Mouse (Mus musculus) layer of hippocampus, adult 2 months (tissue): ENCODE measurements at regions not wholly inside any gene's neighbourhood (a gene's known extent, or its start where the extent isn't known, plus 50 kb on each side); places are given as distances from the start of the nearest gene placed in this dataset.
"Not testable (repeated sequence)": the region's sequence is repeated elsewhere in the genome, so short reads cannot be mapped to it uniquely, and the experiment has no call there.

Source experiments
- DNase-seq, 2 experiments: peaks; one replicate each; pipeline ENCODE4 v3.0.0; 2022; ENCODE audit warnings: low spot score in 2 of 2
- H3K27ac ChIP-seq: fragments of 200-600 bp; 2 replicates; pipeline ENCODE4 v1.8.1; 2022
- H3K4me3 ChIP-seq: fragments of 200-600 bp; 2 replicates; pipeline ENCODE4 v1.8.1; 2022; ENCODE audit warnings: mild to moderate bottlenecking
- CTCF ChIP-seq: fragments of 200-600 bp; conservative IDR thresholded peaks from 2 replicates; pipeline ENCODE4 v1.8.1; 2022; ENCODE audit warnings: antibody characterized with exemption, mild to moderate bottlenecking, moderate library complexity

DNA sequence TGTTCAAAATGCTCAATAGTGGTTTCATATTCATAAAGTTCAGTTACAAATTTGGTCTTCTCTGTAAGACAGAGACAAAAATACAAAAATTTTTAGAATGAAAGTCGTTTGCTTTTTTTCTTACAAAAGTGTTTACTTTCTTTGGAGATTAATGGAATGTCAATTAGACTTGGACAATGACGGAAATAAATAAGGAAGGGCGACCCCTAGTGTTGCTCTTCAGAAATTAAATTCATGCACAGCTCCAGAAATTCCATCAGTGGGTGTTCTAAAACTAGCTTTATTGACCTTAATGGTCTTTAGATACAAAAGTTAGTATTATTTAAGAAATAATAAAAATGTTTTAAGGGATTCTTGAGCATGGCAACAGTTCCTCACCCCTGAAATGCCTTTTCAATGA lies 141.8 kb upstream of the Lama2 start:
- peak; percentile 87 for TF ChIP-seq CTCF
- Histone ChIP-seq H3K27ac (no peak overlapping the region), H3K4me3 (no peak overlapping the region)
- DNase-seq = peak; percentile 6 to 53

DNA sequence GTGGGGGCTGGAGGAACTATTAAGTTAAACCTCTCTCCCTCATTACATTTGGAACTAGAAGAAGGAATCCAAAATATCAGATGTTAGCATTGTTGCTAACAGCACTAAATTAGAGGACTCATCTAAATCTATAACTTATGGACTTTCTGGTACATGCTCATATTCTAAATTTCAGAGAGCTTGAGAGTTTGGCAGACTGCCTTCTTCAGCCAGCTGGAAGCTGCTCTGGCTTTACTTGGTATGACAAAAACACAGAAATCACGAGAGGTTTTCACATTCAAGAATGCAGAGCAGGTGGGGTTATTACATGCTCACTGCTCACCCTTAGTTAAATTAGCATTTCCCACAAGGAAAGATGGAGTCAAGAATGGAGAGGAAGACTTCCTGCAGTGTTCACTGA lies 182.8 kb upstream of the Lama2 start:
- Histone ChIP-seq H3K4me3 (no peak overlapping the region), H3K27ac (no peak overlapping the region; the same call in 1 of the 2 replicates)
- no peak for TF ChIP-seq CTCF
- peak; percentile 10 to 19 for DNase-seq

DNA sequence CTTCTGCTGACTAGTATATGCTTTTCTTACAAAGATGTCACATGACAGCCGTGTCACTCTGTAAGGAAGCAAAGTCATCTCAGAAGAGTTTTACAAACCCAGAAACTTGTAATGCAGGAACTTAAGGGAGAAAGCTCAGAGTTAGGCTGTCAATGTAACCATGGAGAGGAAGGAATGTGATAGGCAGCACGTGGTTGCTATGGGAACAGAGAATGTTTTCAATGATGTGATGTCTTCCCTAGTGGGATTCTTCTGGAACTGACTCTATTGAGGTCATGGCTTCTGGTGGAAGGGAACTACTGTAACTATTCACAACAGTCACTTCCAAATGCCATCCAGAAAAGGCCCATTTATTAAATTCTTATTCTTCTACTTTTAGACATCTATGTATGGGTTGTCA lies 190.0 kb upstream of the Lama2 start:
- TF ChIP-seq CTCF = no peak
- H3K27ac ChIP-seq = no peak overlapping the region
- DNase-seq = no peak
- no peak overlapping the region for H3K4me3 ChIP-seq

DNA sequence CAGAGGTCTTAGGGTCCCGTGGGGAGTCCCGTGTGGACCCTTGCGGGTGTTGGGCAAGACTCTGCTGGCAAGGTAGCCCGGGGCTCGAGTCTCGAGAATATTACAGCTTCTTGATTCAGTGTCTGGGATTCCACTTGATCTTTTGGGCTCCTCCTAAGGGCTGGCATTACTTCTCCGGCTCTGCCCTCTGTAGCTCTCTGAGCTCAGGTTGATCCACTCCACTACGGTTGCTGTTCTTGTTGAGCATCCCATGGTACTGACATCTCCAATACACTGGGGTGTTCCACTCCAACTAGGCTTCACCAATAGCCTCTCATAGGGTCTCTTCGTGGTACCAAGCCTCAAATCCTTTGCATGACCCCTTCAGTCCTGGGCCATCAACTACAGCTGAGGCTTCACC lies 206.1 kb upstream of the Lama2 start:
- H3K4me3 ChIP-seq, DNase-seq, H3K27ac ChIP-seq: not testable (repeated sequence)

DNA sequence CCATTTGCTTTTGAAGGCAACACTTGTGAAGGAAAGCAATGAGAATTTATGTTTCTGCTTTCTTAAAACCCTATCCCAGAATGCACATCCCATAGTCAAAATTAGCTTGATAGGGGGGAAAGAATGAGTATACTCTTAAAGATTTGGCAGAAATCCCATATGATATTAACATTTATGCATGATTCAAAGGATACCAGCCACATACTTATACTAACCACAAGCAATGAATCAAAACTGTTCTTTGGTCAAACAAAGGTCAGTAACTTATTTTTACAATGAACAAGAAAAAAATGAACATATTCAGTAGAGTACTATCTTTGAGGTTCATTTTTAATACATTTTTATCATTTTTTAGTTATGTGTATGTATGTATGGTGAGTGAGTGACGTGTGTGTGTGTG lies 208.8 kb upstream of the Lama2 start:
- H3K4me3 ChIP-seq = no peak overlapping the region
- no peak for TF ChIP-seq CTCF
- H3K27ac ChIP-seq = no peak overlapping the region
- no peak for DNase-seq

DNA sequence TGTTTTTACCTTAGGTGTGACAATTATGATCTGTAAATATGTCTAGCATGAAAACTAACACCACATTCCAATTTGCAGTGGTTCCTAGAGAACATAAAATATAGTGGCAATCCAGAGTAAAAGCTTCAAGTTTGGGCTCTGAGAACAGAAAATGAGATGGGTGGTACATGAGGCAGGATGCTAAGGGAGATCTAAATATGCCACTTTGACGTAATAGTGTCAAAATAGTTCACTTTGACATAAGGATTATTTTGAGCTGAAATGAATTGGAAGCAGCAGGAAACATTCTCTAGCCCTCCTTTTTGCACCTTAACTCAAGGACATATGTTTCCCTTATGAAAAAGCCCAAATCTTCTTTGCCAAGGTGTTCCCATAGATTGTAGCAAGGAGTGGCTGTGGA lies 219.1 kb upstream of the Lama2 start:
- no peak overlapping the region for H3K4me3 ChIP-seq
- TF ChIP-seq CTCF = no peak
- DNase-seq = no peak
- H3K27ac ChIP-seq = no peak overlapping the region

DNA sequence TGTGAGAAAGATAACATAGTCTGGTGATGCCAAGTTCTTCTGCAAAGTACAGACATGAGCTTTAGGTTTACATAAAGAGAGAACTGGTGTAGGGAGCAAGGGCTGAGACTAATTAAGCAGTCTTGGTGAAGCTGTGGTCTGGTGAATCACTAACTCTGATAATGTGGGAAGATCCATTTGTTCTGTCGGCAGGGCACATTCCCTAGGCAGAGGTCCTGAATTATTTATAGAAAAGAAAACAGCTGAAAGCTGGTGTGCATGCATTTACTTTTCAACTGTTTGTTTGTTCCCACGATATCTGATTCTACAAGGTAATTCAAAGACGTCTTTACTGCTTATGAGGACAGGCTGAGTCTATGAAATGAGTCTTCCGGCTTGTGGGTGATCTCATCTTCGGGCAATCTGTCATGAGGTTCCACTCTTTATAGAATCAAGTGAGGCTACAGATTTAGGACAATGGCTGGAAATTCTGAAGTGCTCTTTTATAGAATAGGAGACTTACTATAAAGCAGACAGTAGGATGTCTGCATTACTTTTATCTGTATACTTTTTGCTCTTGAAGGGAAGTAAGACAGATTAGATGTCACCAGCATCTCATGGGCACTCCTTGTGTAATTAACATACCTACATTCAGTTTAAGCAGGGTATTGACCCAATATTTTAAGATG lies 221.6 kb upstream of the Lama2 start:
- Histone ChIP-seq H3K27ac (no peak overlapping the region), H3K4me3 (no peak overlapping the region)
- no peak for TF ChIP-seq CTCF
- no peak for DNase-seq

DNA sequence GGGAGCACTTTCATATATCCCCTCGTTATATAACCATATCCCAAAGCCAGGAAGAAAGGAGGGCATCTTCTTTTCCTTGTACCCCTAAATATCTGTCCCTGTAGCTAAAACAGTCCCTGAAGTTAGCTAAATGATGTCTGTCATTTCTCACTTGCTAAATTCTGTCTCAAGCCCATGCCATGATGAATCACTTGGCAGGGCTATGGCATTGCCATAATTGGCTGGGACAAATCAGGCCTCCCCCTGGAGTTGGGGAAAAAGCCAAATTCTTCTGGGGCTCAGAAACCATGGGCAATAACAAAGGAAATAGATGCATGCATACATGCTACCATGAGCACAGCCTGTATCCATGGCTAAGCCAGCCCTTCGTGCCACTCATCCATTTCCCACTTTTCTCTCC lies 223.5 kb upstream of the Lama2 start:
- Histone ChIP-seq H3K4me3 (no peak overlapping the region), H3K27ac (no peak overlapping the region)
- DNase-seq = peak; percentile 21 to 25
- TF ChIP-seq CTCF = no peak

DNA sequence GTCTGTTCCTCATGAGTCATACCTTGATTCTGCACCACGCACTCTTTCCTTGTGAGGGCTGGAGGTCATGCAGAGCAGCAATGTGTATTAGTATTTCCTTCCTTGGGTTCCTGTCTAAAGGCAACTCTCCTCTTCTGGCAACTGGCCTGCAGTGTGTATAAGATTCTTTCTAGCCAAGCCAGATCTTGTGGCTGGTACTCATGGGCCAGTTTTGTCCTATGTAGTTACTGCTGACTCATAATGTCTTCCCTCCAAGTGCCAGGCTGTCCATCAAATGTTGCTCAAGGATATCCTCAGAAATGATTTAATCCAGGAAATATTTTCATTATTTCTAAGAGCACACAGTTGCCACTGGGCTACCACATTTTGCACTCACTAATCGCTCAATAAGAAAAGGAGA lies 211.0 kb upstream of the Ptprk start:
- Histone ChIP-seq H3K27ac (no peak overlapping the region), H3K4me3 (no peak overlapping the region)
- DNase-seq = no peak
- TF ChIP-seq CTCF = no peak

DNA sequence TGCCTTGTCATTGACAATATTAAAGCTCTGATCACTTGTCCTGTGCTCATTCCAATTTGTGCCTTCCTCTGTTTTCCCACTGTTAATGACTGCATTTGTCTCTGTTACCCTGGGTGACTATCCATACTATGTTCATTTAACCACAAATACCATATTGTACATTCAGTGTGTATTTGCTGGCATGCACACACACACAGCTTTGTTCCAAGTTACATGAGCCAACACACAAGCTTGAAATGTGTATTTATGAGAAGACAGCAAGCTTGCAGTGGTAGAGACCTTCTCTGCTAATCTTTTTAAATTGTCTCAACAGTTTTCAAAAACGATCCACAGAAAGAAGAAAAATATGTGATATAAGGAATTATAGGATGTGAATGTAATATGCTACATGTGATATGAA lies 193.8 kb upstream of the Ptprk start:
- H3K4me3 ChIP-seq = no peak overlapping the region
- TF ChIP-seq CTCF = no peak
- no peak for DNase-seq
- no peak overlapping the region for H3K27ac ChIP-seq

DNA sequence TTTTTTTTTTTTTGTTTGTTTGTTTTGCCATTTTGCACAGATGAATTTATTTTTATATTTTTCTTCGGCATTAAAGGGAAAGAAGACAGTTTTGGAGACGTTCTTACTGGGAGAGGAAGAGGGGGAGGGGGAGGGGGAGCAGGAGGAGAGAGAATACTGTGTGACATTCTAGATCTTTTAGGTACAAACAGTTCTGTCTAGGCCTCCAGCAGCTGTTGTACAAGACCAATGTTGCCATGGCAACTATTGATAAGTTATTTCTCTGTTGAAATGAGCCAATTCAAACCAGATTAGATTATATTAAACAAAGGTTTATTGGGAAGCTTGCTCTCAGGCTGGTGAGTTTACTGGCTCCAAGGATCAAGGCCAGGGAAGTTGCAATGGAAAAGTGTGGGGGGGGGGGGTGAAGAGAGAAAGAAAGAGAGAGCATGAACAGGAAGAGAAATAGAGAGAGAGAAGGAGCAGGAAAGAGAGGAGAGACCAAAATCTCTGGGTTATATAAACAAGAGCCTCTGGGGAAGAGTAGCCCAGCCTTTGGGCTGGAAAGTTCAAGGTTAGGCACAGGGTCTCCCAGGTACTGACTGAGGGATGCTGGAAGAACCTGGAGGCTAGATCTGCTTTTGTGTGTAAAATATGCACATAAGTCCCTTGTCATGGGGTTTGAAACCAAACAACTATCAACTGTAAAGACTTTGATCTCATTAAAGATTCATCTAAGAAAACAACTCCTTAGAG lies 182.7 kb upstream of the Ptprk start:
- no peak overlapping the region for H3K4me3 ChIP-seq
- TF ChIP-seq CTCF = no peak
- H3K27ac ChIP-seq = peak overlapping the region; percentile 88
- DNase-seq = peak; percentile 23 to 41

DNA sequence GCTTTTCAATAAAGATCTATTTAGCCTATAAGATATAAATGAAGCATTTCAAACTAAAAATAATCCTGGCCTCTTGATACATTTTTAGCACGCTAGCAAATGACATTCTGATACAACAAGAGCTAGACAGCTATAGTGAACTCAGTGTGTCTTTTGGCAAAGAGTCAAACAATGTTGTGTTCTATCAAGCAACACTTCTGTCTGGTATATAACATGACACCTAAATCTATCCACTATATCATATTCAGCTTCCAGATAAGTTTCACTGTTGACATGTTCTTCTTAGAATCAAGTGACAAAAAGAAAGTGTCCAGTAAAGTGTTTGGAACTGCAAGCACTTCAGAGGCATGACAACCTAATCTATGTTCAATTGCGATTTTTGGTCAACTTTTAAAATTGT lies 158.2 kb upstream of the Ptprk start:
- H3K4me3 ChIP-seq = no peak overlapping the region
- H3K27ac ChIP-seq = no peak overlapping the region
- TF ChIP-seq CTCF = no peak
- no peak for DNase-seq

DNA sequence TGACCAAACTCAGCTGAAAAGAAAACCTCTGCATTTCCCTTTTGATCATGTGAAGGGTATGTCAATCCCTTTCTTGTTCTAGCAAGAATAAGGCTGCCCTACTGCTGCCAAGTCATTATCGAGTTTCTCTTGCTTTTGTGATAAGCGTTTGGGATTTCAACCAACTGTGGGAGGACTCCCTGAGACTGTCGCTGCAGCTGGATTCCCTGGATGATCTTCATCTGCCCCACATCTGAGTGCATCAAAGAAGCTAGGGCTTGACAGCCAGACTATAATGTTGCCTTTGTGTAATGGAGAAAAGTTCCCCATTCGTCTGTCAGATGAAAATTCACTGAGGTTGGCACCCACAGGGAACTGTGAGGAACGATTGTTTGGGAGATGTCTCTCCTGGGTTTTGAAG lies 147.4 kb upstream of the Ptprk start:
- no peak for TF ChIP-seq CTCF
- DNase-seq = no peak
- H3K4me3 ChIP-seq = no peak overlapping the region
- no peak overlapping the region for H3K27ac ChIP-seq

DNA sequence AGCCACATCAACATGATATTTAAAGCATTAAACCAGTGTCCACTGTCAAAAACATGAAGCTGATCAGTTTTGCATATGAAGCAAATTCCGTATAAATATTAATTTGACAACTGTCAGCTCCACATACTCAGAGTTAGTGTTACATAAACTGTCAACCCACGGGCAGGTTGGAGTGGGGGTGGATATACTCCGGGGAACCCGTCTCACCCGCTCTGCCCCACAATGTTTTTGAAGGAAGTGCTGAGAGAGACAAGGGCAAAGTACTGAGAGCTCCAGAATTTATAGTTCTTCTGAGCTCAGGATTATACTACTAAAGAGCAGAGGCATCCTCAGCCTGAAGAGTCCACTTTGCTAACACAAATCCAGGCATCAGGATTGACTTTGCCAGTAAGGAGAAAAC lies 132.5 kb upstream of the Ptprk start:
- H3K27ac ChIP-seq = no peak overlapping the region
- TF ChIP-seq CTCF = no peak
- H3K4me3 ChIP-seq = no peak overlapping the region
- peak; percentile 6 to 29 for DNase-seq

DNA sequence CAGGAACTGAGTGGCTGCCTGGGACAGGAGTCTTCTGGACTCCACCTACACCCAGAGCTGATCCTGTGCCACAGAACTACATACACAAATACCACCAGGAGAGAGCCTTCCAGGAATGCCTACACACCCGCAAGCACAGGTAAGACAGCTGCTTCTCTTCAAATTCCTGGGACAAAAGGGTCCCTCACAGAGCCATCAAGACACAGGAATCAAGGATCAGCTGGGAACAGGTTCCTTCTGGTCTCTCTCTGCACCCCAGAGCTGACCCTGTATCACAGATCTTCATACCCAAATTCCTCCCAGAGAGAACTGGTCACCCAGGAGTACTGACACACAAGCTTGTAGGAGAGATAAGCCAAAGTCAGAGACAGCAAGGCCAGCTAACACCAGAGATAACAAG lies 125.5 kb upstream of the Ptprk start:
- Histone ChIP-seq H3K4me3 (no peak overlapping the region), H3K27ac (no peak overlapping the region)
- no peak for TF ChIP-seq CTCF
- DNase-seq = no peak
